Mouse (Mus musculus) G1E (cell line): ENCODE data around the gene Atf6. TPM values are rescaled to one million over a fixed set of nuclear protein-coding genes. Genes with fewer than 3 reads are reported as not detected.
A peak's percentile ranks its signal among the peaks of the same experiment; 100 is the strongest.

ENCODE experiments used
- ATAC-seq: 2 replicates; pipeline ENCODE4 v1.8.0; 2016; ENCODE audit warnings: mild to moderate bottlenecking; ENCODE audit not compliant: insufficient number of reproducible peaks, poor library complexity, low FRiP score, severe bottlenecking; ENCODE audit errors: extremely low read depth
- DNase-seq: peaks from one replicate; pipeline ENCODE4 v3.0.0; 2012; ENCODE audit warnings: low spot score
- H3K27me3 ChIP-seq: 2 replicates; pipeline ENCODE4 v1.6.1; 2012; ENCODE audit warnings: mild to moderate bottlenecking, low read length, inconsistent platforms; ENCODE audit not compliant: insufficient read depth
- H3K36me3 ChIP-seq: replicated peaks from 2 replicates; pipeline ENCODE3; 2012; ENCODE audit warnings: mild to moderate bottlenecking, inconsistent platforms
- H3K4me1 ChIP-seq: 2 replicates; pipeline ENCODE4 v1.6.1; 2012; ENCODE audit warnings: low read depth, low read length, inconsistent platforms, mixed read lengths; ENCODE audit not compliant: insufficient read depth
- H3K4me3 ChIP-seq: 2 replicates; pipeline ENCODE4 v1.5.1; 2012; ENCODE audit warnings: low read depth, mild to moderate bottlenecking, inconsistent platforms, low read length, moderate library complexity, mixed read lengths
- H3K9me3 ChIP-seq: replicated peaks from 2 replicates; pipeline ENCODE4 v1.6.1; 2012; ENCODE audit warnings: inconsistent platforms
- CTCF ChIP-seq: IDR thresholded peaks from 2 replicates; pipeline ENCODE4 v1.5.1; 2012; ENCODE audit warnings: low read depth, low read length, inconsistent platforms, mixed read lengths
- GATA1 ChIP-seq: IDR thresholded peaks from 2 replicates; pipeline ENCODE4 v1.6.1; 2012; ENCODE audit warnings: borderline replicate concordance, low read length, inconsistent platforms, mixed read lengths
- GATA2 ChIP-seq: IDR thresholded peaks from 2 replicates; pipeline ENCODE4 v1.6.1; 2012; ENCODE audit warnings: low read depth, low read length, inconsistent platforms, borderline replicate concordance
- POLR2AphosphoS5 ChIP-seq: IDR thresholded peaks from 2 replicates; pipeline ENCODE4 v1.6.1; 2012; ENCODE audit warnings: low read depth, low read length, inconsistent platforms; ENCODE audit not compliant: insufficient replicate concordance
- TAL1 ChIP-seq: conservative IDR thresholded peaks from 2 replicates; pipeline ENCODE4 v1.6.1; 2012; ENCODE audit warnings: low read depth, low read length, inconsistent platforms, mixed read lengths
- polyA plus RNA-seq: library from polyadenylated mRNA; stranded (reverse); fragments of >175 nt; gene quantifications from 2 replicates; pipeline ENCODE4 v1.2.3, GENCODE M21; 2012
- total RNA-seq, 2 experiments: library from RNA; stranded (forward) in 1 of 2; stranded (reverse) in 1 of 2; fragments of 200-1000 nt in 1 of 2; fragments of >200 nt in 1 of 2; fragmentation: Nextera tagmentation in 1 of 2; gene quantifications; 2 replicates each; pipeline ENCODE4 v1.2.3; 2014 to 2017

Atf6 gene
- total and polyA plus RNA-seq, 3 experiments = 2.1 to 44.6 (median 22.7) TPM

DNA sequence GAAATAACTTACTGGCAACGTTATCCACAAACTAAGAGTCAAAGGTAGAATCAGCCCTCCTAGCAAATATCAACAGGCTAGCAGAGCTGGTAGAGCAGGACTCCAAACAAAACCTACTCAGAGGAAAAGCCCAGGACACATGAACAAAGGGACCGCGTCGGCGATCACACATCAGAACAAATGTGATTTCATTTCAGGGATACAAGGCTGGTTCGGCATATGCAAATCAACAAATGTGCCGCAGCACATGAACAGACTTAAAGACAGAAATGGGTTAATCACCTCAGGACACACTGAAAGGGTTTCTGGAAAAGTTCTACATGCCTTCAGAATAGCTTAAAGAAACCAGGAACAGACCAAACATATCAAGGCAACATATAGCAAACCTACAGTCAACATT lies 155.8 kb downstream of the Atf6 start:
- TF ChIP-seq GATA2 (no peak), TAL1 (no peak), POLR2AphosphoS5 (no peak), GATA1 (no peak), CTCF (no peak)
- Histone ChIP-seq H3K4me1 (peaks cover 10% of the 10 kb centered on the region), H3K9me3 (no peaks in the 10 kb centered on the region)

DNA sequence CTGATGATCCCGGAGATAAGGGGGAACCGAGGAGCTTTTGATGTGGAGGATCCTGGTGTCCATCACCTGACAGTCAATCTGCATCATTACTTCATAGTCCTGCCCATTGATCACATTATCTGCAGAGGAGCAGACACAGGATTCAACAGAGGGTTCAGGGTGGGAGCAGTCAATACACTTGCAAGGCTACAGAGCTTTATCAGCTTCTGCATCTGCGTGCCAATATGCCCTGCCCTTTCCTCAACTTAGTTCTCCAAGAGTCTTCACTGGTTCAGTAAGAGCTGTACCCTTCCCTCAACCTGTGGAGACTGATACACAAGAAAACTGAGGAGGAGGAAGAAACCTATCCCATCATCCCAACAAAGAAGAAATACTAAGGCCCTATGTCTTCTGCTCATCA lies 157.6 kb downstream of the Atf6 start:
- Histone ChIP-seq H3K27me3 (no peaks in the 10 kb centered on the region), H3K4me1 (peaks cover 10% of the 10 kb centered on the region), H3K36me3 (peaks cover 38% of the 10 kb centered on the region), H3K9me3 (no peaks in the 10 kb centered on the region), H3K4me3 (no peak overlapping the region)
- TF ChIP-seq GATA1 (no peak), GATA2 (no peak), CTCF (no peak), POLR2AphosphoS5 (no peak)
- DNase-seq = no peak
- no peak; the same call in 1 of the 2 replicates for ATAC-seq

More for the DNA sequence above, 155.8 kb downstream of the Atf6 start:
- H3K27me3 ChIP-seq = no peaks in the 10 kb centered on the region
- H3K36me3 ChIP-seq = peaks cover 30% of the 10 kb centered on the region
- no peak for ATAC-seq
- no peak overlapping the region for H3K4me3 ChIP-seq
- no peak for DNase-seq

DNA sequence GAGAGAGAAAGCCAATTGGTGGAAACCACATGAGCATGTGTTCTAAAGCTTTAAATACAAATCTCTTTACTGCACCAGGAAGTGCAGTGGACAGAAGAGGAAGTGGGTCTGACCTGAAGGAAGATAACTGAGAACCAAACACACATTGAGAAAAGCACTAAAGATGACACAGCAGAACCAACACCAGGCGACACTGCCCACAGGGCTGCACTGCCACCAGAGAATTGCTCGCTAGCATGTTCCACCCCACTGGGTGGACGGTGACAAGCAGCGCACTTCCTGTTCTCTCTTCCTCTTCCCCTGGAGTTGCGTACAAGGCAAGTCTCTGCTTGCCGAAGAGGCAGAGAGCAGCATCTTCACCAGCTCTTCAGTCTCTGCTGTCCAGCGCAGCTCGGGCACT lies 158.1 kb downstream of the Atf6 start:
- Histone ChIP-seq H3K9me3 (no peaks in the 10 kb centered on the region), H3K27me3 (no peaks in the 10 kb centered on the region), H3K36me3 (peaks cover 41% of the 10 kb centered on the region), H3K4me3 (no peak overlapping the region), H3K4me1 (peaks cover 10% of the 10 kb centered on the region)
- TF ChIP-seq GATA2 (no peak), CTCF (no peak), GATA1 (no peak), TAL1 (no peak), POLR2AphosphoS5 (no peak)
- DNase-seq (no peak), ATAC-seq (peak; percentile 68)

DNA sequence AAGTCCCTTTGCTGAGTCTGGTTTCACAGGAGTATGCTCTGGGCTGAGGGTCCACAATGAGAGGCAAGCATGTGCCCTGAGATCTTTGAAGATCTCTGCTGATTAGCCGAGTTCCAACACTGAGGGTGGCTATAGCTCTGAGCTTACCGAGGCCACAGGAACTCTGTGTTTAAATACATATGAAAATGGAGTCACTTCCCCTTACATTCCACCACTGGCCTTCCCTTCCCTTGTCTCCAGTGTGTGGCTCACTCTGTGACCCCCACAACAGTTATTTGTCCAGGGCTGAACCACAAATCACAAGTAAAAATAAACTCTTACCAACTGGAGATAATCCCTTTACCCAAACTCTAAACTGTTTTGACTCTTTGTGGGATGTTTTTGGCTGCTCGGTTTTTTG lies 158.5 kb downstream of the Atf6 start:
- TF ChIP-seq GATA2 = no peak
- TF ChIP-seq POLR2AphosphoS5 = no peak
- no peak for TF ChIP-seq TAL1
- TF ChIP-seq CTCF = no peak
- no peak for TF ChIP-seq GATA1
- H3K9me3 ChIP-seq = no peaks in the 10 kb centered on the region
- ATAC-seq (no peak), DNase-seq (no peak)
- peaks cover 10% of the 10 kb centered on the region for H3K4me1 ChIP-seq
- H3K36me3 ChIP-seq = peaks cover 41% of the 10 kb centered on the region
- H3K27me3 ChIP-seq = no peaks in the 10 kb centered on the region
- H3K4me3 ChIP-seq = no peak overlapping the region

DNA sequence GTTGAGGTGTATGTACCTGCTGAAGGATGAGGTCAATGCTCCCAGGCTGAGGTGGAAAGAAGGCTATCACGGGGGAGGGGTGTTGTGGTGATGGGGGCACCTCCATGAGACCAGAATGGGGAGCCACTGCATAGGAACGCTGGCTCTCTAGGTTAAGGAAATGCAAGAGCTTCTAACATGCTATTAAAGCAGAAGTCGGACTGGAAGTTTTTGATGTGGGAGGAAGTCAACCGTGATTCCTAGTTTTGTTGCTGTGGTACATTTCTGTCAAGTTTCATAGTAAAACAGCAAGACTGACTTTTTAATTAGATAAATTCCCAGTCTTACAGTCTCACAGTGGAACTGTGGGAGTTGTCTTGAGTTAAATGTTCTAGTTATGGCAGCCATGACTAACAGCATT lies 161.5 kb downstream of the Atf6 start:
- no peak for TF ChIP-seq CTCF
- no peak for TF ChIP-seq POLR2AphosphoS5
- H3K4me1 ChIP-seq = peaks cover 10% of the 10 kb centered on the region
- no peak for ATAC-seq
- peaks cover 41% of the 10 kb centered on the region for H3K36me3 ChIP-seq
- H3K4me3 ChIP-seq = no peak overlapping the region
- no peak for DNase-seq
- no peaks in the 10 kb centered on the region; the same call in 1 of the 2 replicates for H3K27me3 ChIP-seq
- no peaks in the 10 kb centered on the region for H3K9me3 ChIP-seq

DNA sequence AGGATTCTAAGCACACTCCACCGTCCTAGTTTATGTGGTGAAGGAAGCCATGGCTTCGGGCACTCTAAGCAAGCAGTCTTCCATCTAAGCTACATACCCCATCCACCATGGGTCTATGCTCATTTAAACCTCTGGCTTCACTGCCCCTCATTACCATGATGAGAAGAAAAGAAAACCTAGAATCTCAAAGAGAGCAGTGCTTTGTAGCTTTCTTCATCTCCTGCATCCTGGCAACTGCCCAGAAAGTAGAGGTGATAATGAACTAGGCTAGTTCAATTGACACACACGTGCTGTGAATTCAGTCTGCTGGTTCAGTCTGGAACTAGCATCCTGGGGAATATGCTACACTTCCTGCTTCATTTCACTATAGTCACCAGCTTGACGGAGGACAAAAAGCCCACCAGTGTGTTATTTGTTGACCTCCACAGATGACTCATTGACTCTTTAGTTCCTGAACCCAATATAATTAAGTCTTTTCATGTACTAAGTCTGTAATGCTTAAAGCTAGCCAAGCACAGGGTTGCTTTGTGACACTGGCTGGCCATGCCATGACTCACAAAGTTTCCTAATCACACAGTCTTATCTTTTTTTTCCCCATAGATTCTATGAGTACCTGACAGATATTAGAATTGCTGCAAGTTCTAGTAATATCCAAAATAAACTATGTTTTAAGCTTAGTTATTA lies 162.5 kb downstream of the Atf6 start:
- H3K36me3 ChIP-seq = peaks cover 39% of the 10 kb centered on the region
- no peaks in the 10 kb centered on the region for H3K9me3 ChIP-seq
- no peak overlapping the region for H3K4me3 ChIP-seq
- TF ChIP-seq GATA2 (no peak), GATA1 (no peak), POLR2AphosphoS5 (no peak), CTCF (no peak), TAL1 (no peak)
- H3K27me3 ChIP-seq = no peaks in the 10 kb centered on the region; the same call in none of the 2 replicates
- ATAC-seq = no peak
- peaks cover 10% of the 10 kb centered on the region for H3K4me1 ChIP-seq
- DNase-seq = no peak
